Mouse (Mus musculus) stomach, postnatal 0 days (tissue): ENCODE measurements around the gene Vac14.

ENCODE experiments used
- CTCF ChIP-seq: IDR thresholded peaks from 2 replicates; pipeline ENCODE4 v1.5.1; 2016; ENCODE audit warnings: antibody characterized with exemption, low read depth, mild to moderate bottlenecking, moderate library complexity
- EP300 ChIP-seq: optimal IDR thresholded peaks from 2 replicates; pipeline ENCODE3; 2016; ENCODE audit warnings: antibody characterized with exemption

- TF ChIP-seq CTCF (no peak), EP300 (no peak)
Measured at GRCm38 (mm10) chr8:110710593-110710992, 92.2 kb downstream of the Vac14 start.
